Mouse (Mus musculus): ENCODE results near the gene Cpeb2. TPM values are rescaled to one million over a fixed set of nuclear protein-coding genes. Genes with fewer than 3 reads are reported as not detected.

Gene Cpeb2
- polyA plus RNA-seq, 1 experiment, result 3.4 TPM

GRCm38 (mm10) chr5:43237238-43237637 is 4.3 kb downstream of the Cpeb2 start:
- no peak overlapping the region for H3K4me3 ChIP-seq
- no peak overlapping the region for H3ac ChIP-seq (ENCODE audit: control insufficient read depth, insufficient read length)
- H3K79me2 ChIP-seq (ENCODE audit: control insufficient read depth, insufficient read depth), result peaks cover 20% of the 10 kb centered on the region
- no peaks in the 10 kb centered on the region for H3K36me3 ChIP-seq (ENCODE audit: control insufficient read depth, insufficient read depth)
- no peak overlapping the region for H3K4me2 ChIP-seq (ENCODE audit: low read depth)
- no peaks in the 10 kb centered on the region for H3K27me3 ChIP-seq (ENCODE audit: control insufficient read depth, insufficient read depth, insufficient read length)
- no peak for TF ChIP-seq REST (IDR thresholded peaks at IDR 0.05; ENCODE audit: insufficient read depth, insufficient read length)
- no peak for TF ChIP-seq SRF (IDR thresholded peaks at IDR 0.05; ENCODE audit: control insufficient read depth, insufficient read length, low read depth)
- TF ChIP-seq USF1 (IDR thresholded peaks at IDR 0.05; ENCODE audit: low read depth), result no peak
- TF ChIP-seq MYOG (IDR thresholded peaks at IDR 0.05; ENCODE audit: control insufficient read depth in 1 of 3, insufficient read depth in 1 of 3, insufficient read length in 2 of 3, low read depth in 2 of 3), result no peak
- no peak for TF ChIP-seq MYOD1 (IDR thresholded peaks at IDR 0.05; ENCODE audit: control insufficient read depth in 1 of 3, insufficient read length in 2 of 3, low read depth in 2 of 3)
- no peak for TF ChIP-seq TCF3 (IDR thresholded peaks at IDR 0.05; ENCODE audit: insufficient read length, low read depth)
- no peak for TF ChIP-seq TCF12 (IDR thresholded peaks at IDR 0.05; ENCODE audit: insufficient read depth, poor library complexity, severe bottlenecking)
- TF ChIP-seq POLR2A (IDR thresholded peaks at IDR 0.05; ENCODE audit: insufficient read length, low read depth), result no peak
- TF ChIP-seq CEBPB (IDR thresholded peaks at IDR 0.05; ENCODE audit: insufficient read depth, poor library complexity, severe bottlenecking), result no peak
- no peak for TF ChIP-seq MAX (IDR thresholded peaks at IDR 0.05; ENCODE audit: low read depth)

GRCm38 (mm10) chr5:43239141-43239835 is 6.3 kb downstream of the Cpeb2 start:
- Histone ChIP-seq H3K4me2 (ENCODE audit: low read depth) (no peak overlapping the region), H3K4me3 (no peak overlapping the region), H3K36me3 (ENCODE audit: control insufficient read depth, insufficient read depth) (no peaks in the 10 kb centered on the region), H3K79me2 (ENCODE audit: control insufficient read depth, insufficient read depth) (peaks cover 20% of the 10 kb centered on the region), H3ac (ENCODE audit: control insufficient read depth, insufficient read length) (no peak overlapping the region), H3K27me3 (ENCODE audit: control insufficient read depth, insufficient read depth, insufficient read length) (no peaks in the 10 kb centered on the region)
- TF ChIP-seq MAX (IDR thresholded peaks at IDR 0.05; ENCODE audit: low read depth) (no peak), POLR2A (IDR thresholded peaks at IDR 0.05; ENCODE audit: insufficient read length, low read depth) (no peak), USF1 (IDR thresholded peaks at IDR 0.05; ENCODE audit: low read depth) (no peak), POLR2AphosphoS2 (IDR thresholded peaks at IDR 0.05; ENCODE audit: insufficient read length, low read depth) (no peak), MYOG (IDR thresholded peaks at IDR 0.05; ENCODE audit: control insufficient read depth in 1 of 3, insufficient read depth in 1 of 3, insufficient read length in 2 of 3, low read depth in 2 of 3) (no peak), TCF3 (IDR thresholded peaks at IDR 0.05; ENCODE audit: insufficient read length, low read depth) (no peak)

- Histone ChIP-seq H3K79me2 (ENCODE audit: control insufficient read depth, insufficient read depth) (peaks cover 15% of the 10 kb centered on the region), H3K36me3 (ENCODE audit: control insufficient read depth, insufficient read depth) (peaks cover 7% of the 10 kb centered on the region), H3K4me2 (ENCODE audit: low read depth) (no peak overlapping the region), H3K4me3 (no peak overlapping the region), H3ac (ENCODE audit: control insufficient read depth, insufficient read length) (no peak overlapping the region), H3K27me3 (ENCODE audit: control insufficient read depth, insufficient read depth, insufficient read length) (no peaks in the 10 kb centered on the region)
- no peak for TF ChIP-seq TCF3 (IDR thresholded peaks at IDR 0.05; ENCODE audit: insufficient read length, low read depth)
- TF ChIP-seq POLR2AphosphoS2 (IDR thresholded peaks at IDR 0.05; ENCODE audit: insufficient read length, low read depth), result no peak
- no peak for TF ChIP-seq TCF12 (IDR thresholded peaks at IDR 0.05; ENCODE audit: insufficient read depth, poor library complexity, severe bottlenecking)
- no peak for TF ChIP-seq MYOG (IDR thresholded peaks at IDR 0.05; ENCODE audit: control insufficient read depth in 1 of 3, insufficient read depth in 1 of 3, insufficient read length in 2 of 3, low read depth in 2 of 3)
- no peak for TF ChIP-seq CEBPB (IDR thresholded peaks at IDR 0.05; ENCODE audit: insufficient read depth, poor library complexity, severe bottlenecking)
Observed at GRCm38 (mm10) chr5:43240729-43241128, 7.8 kb downstream of the Cpeb2 start.

GRCm38 (mm10) chr5:43246236-43246635 is 13.3 kb downstream of the Cpeb2 start:
- Histone ChIP-seq H3K4me2 (ENCODE audit: low read depth) (no peak overlapping the region), H3K36me3 (ENCODE audit: control insufficient read depth, insufficient read depth) (peaks cover 10% of the 10 kb centered on the region), H3ac (ENCODE audit: control insufficient read depth, insufficient read length) (no peak overlapping the region), H3K27me3 (ENCODE audit: control insufficient read depth, insufficient read depth, insufficient read length) (no peaks in the 10 kb centered on the region), H3K79me2 (ENCODE audit: control insufficient read depth, insufficient read depth) (no peaks in the 10 kb centered on the region), H3K4me3 (no peak overlapping the region)
- TF ChIP-seq MYOG (IDR thresholded peaks at IDR 0.05; ENCODE audit: control insufficient read depth in 1 of 3, insufficient read depth in 1 of 3, insufficient read length in 2 of 3, low read depth in 2 of 3) (no peak), SRF (IDR thresholded peaks at IDR 0.05; ENCODE audit: control insufficient read depth, insufficient read length, low read depth) (no peak), MAX (IDR thresholded peaks at IDR 0.05; ENCODE audit: low read depth) (no peak), MYOD1 (IDR thresholded peaks at IDR 0.05; ENCODE audit: control insufficient read depth in 1 of 3, insufficient read length in 2 of 3, low read depth in 2 of 3) (no peak), TCF3 (IDR thresholded peaks at IDR 0.05; ENCODE audit: insufficient read length, low read depth) (no peak), TCF12 (IDR thresholded peaks at IDR 0.05; ENCODE audit: insufficient read depth, poor library complexity, severe bottlenecking) (no peak)

GRCm38 (mm10) chr5:43246954-43247353 is 14.0 kb downstream of the Cpeb2 start:
- Histone ChIP-seq H3K36me3 (ENCODE audit: control insufficient read depth, insufficient read depth) (peaks cover 10% of the 10 kb centered on the region), H3K79me2 (ENCODE audit: control insufficient read depth, insufficient read depth) (no peaks in the 10 kb centered on the region), H3K4me2 (ENCODE audit: low read depth) (no peak overlapping the region), H3K4me3 (no peak overlapping the region), H3K27me3 (ENCODE audit: control insufficient read depth, insufficient read depth, insufficient read length) (no peaks in the 10 kb centered on the region), H3ac (ENCODE audit: control insufficient read depth, insufficient read length) (no peak overlapping the region)
- TF ChIP-seq USF1 (IDR thresholded peaks at IDR 0.05; ENCODE audit: low read depth) (no peak), TCF3 (IDR thresholded peaks at IDR 0.05; ENCODE audit: insufficient read length, low read depth) (no peak)

Data from myocyte (in vitro differentiated cells).